Mouse (Mus musculus) kidney, adult 2 months (tissue): ENCODE data around the gene Tnfaip3. TPM values are rescaled to one million over a fixed set of nuclear protein-coding genes. Genes with fewer than 3 reads are reported as not detected.

ENCODE experiments used
- DNase-seq: peaks from one replicate; pipeline ENCODE4 v3.0.0; 2021
- H3K27ac ChIP-seq: fragments of 200-500 bp; 2 replicates; pipeline ENCODE4 v1.5.1; 2012; ENCODE audit warnings: low read depth, low read length, control low read depth, inconsistent platforms; ENCODE audit not compliant: insufficient read depth
- H3K27me3 ChIP-seq: fragments of 200-500 bp; replicated peaks from 2 replicates; pipeline ENCODE4 v1.6.1; 2012; ENCODE audit warnings: mild to moderate bottlenecking, moderate library complexity, low read length, inconsistent platforms; ENCODE audit not compliant: control insufficient read depth, insufficient read depth
- H3K36me3 ChIP-seq: fragments of 200-500 bp; 2 replicates; pipeline ENCODE4 v1.6.1; 2012; ENCODE audit warnings: mild to moderate bottlenecking, moderate library complexity, low read length, inconsistent platforms; ENCODE audit not compliant: control insufficient read depth, insufficient read depth
- H3K4me1 ChIP-seq: fragments of 200-500 bp; 2 replicates; pipeline ENCODE4 v1.6.1; 2011; ENCODE audit warnings: low read length; ENCODE audit not compliant: control insufficient read depth, insufficient read depth
- H3K4me3 ChIP-seq: fragments of 200-500 bp; 2 replicates; pipeline ENCODE4 v1.5.1; 2011; ENCODE audit warnings: mild to moderate bottlenecking, low read depth, low read length, control low read depth; ENCODE audit not compliant: insufficient read depth
- CTCF ChIP-seq: fragments of 200-500 bp; conservative IDR thresholded peaks from 2 replicates; pipeline ENCODE4 v1.5.1; 2011; ENCODE audit warnings: low read depth, mild to moderate bottlenecking, control low read depth, low read length, moderate library complexity, mixed read lengths; ENCODE audit not compliant: insufficient read depth, insufficient read length
- POLR2A ChIP-seq: fragments of 200-500 bp; IDR thresholded peaks from one replicate; pipeline ENCODE4 v1.6.1; 2011; ENCODE audit warnings: low read depth, low read length, control low read depth
- WGBS: fragments of 180-500 bp; shearing (Covaris S2); methylation state at CpG from one replicate; pipeline ENCODE4 v1.1.7; 2018; 5-methylcytosine and 5-hydroxymethylcytosine counted together
- polyA plus RNA-seq: library from polyadenylated mRNA; depleted of rRNA; stranded (reverse); fragments of >200 nt; gene quantifications from 2 replicates; pipeline ENCODE4 v1.2.3, GENCODE M21; 2012

Tnfaip3 gene
- polyA plus RNA-seq, 1 experiment, result 3.3 TPM

DNA sequence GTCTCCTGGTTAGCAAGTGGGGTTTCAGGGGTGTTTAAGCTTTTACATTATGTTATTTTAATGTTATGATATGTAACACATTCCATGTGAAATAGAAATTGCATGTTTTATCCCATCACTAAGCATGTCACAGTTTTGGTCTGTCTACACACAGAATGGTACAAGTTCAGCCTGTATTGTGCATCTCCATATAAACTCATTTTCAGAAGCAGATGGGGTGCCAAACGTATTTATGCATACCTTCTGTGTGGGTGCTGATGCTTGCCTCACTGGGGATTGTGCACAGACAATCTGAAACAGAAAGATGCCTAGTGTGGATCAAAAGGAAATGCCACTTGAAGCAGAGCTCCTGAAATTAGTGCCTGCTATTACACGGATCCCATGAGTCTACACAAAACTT lies 15.2 kb upstream of the Tnfaip3 start:
- TF ChIP-seq POLR2A, result no peak
- TF ChIP-seq CTCF, result no peak
- Histone ChIP-seq H3K4me1 (no peaks in the 10 kb centered on the region), H3K27ac (no peak overlapping the region), H3K4me3 (no peak overlapping the region), H3K27me3 (no peaks in the 10 kb centered on the region), H3K36me3 (no peaks in the 10 kb centered on the region)
- no peak for DNase-seq
- 81% methylated on average over 2 of the region's 2 CpGs for WGBS

DNA sequence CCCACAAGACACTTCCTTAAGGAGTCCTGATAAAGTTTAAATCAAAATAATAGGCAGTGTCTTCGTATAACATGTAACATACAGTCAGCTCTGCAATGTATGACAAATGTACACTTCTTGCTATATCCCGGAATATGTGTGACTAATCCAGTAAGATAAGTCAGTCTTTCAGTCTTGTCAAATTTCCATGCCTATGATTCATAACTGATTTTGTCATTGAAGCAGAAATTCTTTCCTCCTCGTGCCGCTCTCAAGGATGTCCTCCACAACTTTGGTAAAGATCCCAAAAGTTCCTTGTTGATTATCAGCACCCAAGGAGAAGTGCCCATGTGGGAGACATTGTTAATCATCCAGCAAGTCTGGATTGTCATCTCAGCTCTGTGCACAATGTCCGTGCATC lies 11.3 kb upstream of the Tnfaip3 start:
- Histone ChIP-seq H3K4me1 (peaks cover 3% of the 10 kb centered on the region; the same call in 1 of the 2 replicates), H3K36me3 (no peaks in the 10 kb centered on the region), H3K4me3 (no peak overlapping the region), H3K27me3 (no peaks in the 10 kb centered on the region), H3K27ac (no peak overlapping the region)
- no peak for TF ChIP-seq POLR2A
- no peak for TF ChIP-seq CTCF
- WGBS, result 94% methylated on average over 5 of the region's 5 CpGs
- no peak for DNase-seq

GRCm38 (mm10) chr10:19024353-19024752 lies 8.9 kb upstream of the Tnfaip3 start:
- no peak overlapping the region for H3K27ac ChIP-seq
- peak; percentile 80 for DNase-seq
- H3K4me3 ChIP-seq, result no peak overlapping the region
- 72% methylated on average over 5 of the region's 5 CpGs for WGBS
- H3K4me1 ChIP-seq, result peaks cover 3% of the 10 kb centered on the region; the same call in 1 of the 2 replicates
- no peaks in the 10 kb centered on the region for H3K27me3 ChIP-seq
- no peaks in the 10 kb centered on the region for H3K36me3 ChIP-seq
- TF ChIP-seq POLR2A (no peak), CTCF (no peak)

DNA sequence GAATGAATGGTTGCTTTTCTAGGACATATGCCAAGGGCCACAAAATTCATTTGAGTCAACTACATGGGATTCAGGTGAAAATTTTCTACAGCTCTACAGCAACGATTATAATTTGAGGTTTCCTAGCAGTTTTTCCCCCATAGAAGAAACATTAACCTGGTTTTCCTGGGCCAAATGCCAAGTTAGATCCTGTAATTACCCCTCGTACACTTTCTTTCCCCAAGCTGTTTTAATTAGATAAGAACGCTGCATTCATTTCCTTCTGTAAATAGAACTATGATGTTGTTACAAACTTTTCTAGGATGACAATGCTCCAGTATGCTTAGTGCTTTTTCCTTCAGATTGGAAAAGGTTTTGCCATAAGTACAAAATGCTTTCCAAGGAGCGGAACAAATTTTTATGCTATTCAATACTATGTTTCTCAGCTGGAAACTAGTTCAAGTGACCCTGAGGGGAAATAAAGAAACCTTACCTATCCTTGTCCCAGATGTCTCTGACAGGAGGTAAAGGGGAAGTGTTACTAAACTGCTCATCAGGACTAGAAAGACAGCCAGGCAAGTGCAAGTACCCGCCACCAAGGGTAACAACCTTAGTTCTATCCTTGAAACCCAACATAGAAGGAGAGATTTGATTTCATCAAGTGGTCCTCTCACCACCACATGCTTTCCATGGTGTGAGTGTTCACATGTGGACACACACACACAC lies 8.3 kb upstream of the Tnfaip3 start:
- WGBS, result 46% methylated on average over 5 of the region's 5 CpGs
- peak; percentile 62 for DNase-seq
- Histone ChIP-seq H3K36me3 (no peaks in the 10 kb centered on the region), H3K4me3 (no peak overlapping the region), H3K27me3 (no peaks in the 10 kb centered on the region), H3K27ac (no peak overlapping the region), H3K4me1 (peaks cover 3% of the 10 kb centered on the region; the same call in 1 of the 2 replicates)
- TF ChIP-seq POLR2A, result no peak
- TF ChIP-seq CTCF, result no peak

- DNase-seq, result no peak
- peaks cover 3% of the 10 kb centered on the region; the same call in 1 of the 2 replicates for H3K4me1 ChIP-seq
- whole genome bisulfite sequencing, result 79% methylated on average over 1 of the region's 1 CpGs
- no peak for TF ChIP-seq CTCF
- TF ChIP-seq POLR2A, result no peak
- H3K27me3 ChIP-seq, result no peaks in the 10 kb centered on the region
- H3K27ac ChIP-seq, result no peak overlapping the region
- no peak overlapping the region for H3K4me3 ChIP-seq
- no peaks in the 10 kb centered on the region for H3K36me3 ChIP-seq
Measured at GRCm38 (mm10) chr10:19022272-19022671, 6.8 kb upstream of the Tnfaip3 start.

GRCm38 (mm10) chr10:19016823-19017471 lies 1.5 kb upstream of the Tnfaip3 start:
- H3K4me3 ChIP-seq, result no peak overlapping the region
- TF ChIP-seq POLR2A, result no peak
- no peak for TF ChIP-seq CTCF
- peaks cover 3% of the 10 kb centered on the region; the same call in 1 of the 2 replicates for H3K4me1 ChIP-seq
- H3K36me3 ChIP-seq, result no peaks in the 10 kb centered on the region
- no peak for DNase-seq
- H3K27ac ChIP-seq, result no peak overlapping the region
- H3K27me3 ChIP-seq, result no peaks in the 10 kb centered on the region
- 44% methylated on average over 4 of the region's 4 CpGs for WGBS

GRCm38 (mm10) chr10:19014381-19015256 lies 838 bp downstream of the Tnfaip3 start:
- WGBS, result 2% methylated on average over 43 of the region's 43 CpGs
- Histone ChIP-seq H3K4me3 (peak overlapping the region; percentile 79), H3K27me3 (no peaks in the 10 kb centered on the region), H3K27ac (peak overlapping the region; percentile 26; the same call in 1 of the 2 replicates), H3K36me3 (no peaks in the 10 kb centered on the region; the same call in 1 of the 2 replicates), H3K4me1 (peaks cover 3% of the 10 kb centered on the region; the same call in 1 of the 2 replicates)
- peak; percentile 28; the same call in 1 of the 2 replicates for TF ChIP-seq CTCF
- no peak for TF ChIP-seq POLR2A
- peak; percentile 43 for DNase-seq
